Mouse (Mus musculus): Measurements from ENCODE around the gene Ccn2. TPM values are rescaled to one million over a fixed set of nuclear protein-coding genes. Genes with fewer than 3 reads are reported as not detected.
"Not testable (repeated sequence)": the region's sequence is repeated elsewhere in the genome, so short reads cannot be mapped to it uniquely, and the experiment has no call there.

Gene Ccn2
- total and polyA plus RNA-seq, 3 experiments, result not detected

DNA sequence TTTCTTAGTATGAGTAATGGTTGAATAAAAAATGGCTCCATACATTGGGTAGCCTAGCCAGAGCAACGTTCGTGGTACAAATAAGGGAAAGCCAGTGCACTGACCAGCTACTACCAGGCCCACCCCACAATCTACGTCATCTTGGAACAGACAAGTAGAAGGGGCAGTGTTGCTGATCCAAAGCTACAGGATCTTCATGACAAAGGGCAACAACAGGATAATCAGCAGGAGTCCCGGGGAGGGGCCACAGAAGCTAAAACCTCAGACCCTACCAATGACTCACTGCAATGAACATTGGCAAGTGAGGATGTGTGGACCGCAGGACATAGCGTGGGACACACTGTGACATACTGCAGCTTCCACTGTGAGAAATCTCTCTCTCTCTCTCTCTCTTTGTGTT lies 20.6 kb downstream of the Ccn2 start:
- H3K9ac ChIP-seq (ENCODE audit: insufficient read depth, low read depth), result no peak overlapping the region
- dilution Hi-C loops (cut with MboI; ENCODE audit: extremely low pct_ligation_motif_present, extremely low pct_unique_long_range_greater_than_20kb, low sequenced_read_pairs) (no loop called here), in situ Hi-C loops (cut with MboI; ENCODE audit: low pct_ligation_motif_present, low pct_unique_long_range_greater_than_20kb, low sequenced_read_pairs) (loop anchor here (25.0 kb wide), 1 partner anchor 228 kb away; no protein-coding TSS in a partner anchor)
- no peaks in the 10 kb centered on the region for H3K27me3 ChIP-seq (replicated peaks)
- H3K36me3 ChIP-seq (replicated peaks in 1 of 2; ENCODE audit: control insufficient read depth in 1 of 2, insufficient read depth in 1 of 2, low read length in 1 of 2), result no peaks in the 10 kb centered on the region
- no peak for DNase-seq (ENCODE audit: extremely low read depth)
- H3K27ac ChIP-seq (ENCODE audit: insufficient read depth, low read depth), result no peak overlapping the region
- no peak overlapping the region for H3K4me2 ChIP-seq (ENCODE audit: insufficient read depth, low read depth, poor library complexity, severe bottlenecking)
- no peak overlapping the region for H3K4me3 ChIP-seq (replicated peaks in 1 of 3; ENCODE audit: low read depth in 2 of 3, low read length in 2 of 3, poor library complexity in 1 of 3)
- TF ChIP-seq MAFK (IDR thresholded peaks at IDR 0.05; ENCODE audit: insufficient replicate concordance, low read length), result no peak
- no peak for TF ChIP-seq SIN3A (IDR thresholded peaks at IDR 0.05; ENCODE audit: low read length)
- TF ChIP-seq TBP (conservative IDR thresholded peaks at IDR 0.05; ENCODE audit: low read depth, low read length), result no peak
- no peak for TF ChIP-seq MXI1 (IDR thresholded peaks at IDR 0.05; ENCODE audit: low read depth, low read length)
- TF ChIP-seq ZC3H11A (IDR thresholded peaks at IDR 0.05; ENCODE audit: low read depth, low read length), result no peak
- TF ChIP-seq EP300 (IDR thresholded peaks at IDR 0.05; ENCODE audit: low read length), result no peak
- TF ChIP-seq HCFC1 (IDR thresholded peaks at IDR 0.05; ENCODE audit: low read depth, low read length), result no peak
- TF ChIP-seq SMC3 (IDR thresholded peaks at IDR 0.05; ENCODE audit: low read depth, low read length), result no peak
- TF ChIP-seq MEF2A (IDR thresholded peaks at IDR 0.05; ENCODE audit: borderline replicate concordance, low read depth, low read length), result no peak
- TF ChIP-seq CHD1 (IDR thresholded peaks at IDR 0.05; ENCODE audit: low read depth, low read length), result no peak
- no peak for TF ChIP-seq ZNF384 (IDR thresholded peaks at IDR 0.05; ENCODE audit: low read depth, low read length)
- TF ChIP-seq MYC (IDR thresholded peaks at IDR 0.05; ENCODE audit: low read depth, low read length), result no peak
- no peak for TF ChIP-seq RAD21 (IDR thresholded peaks at IDR 0.05; ENCODE audit: low read depth, low read length)
- TF ChIP-seq TCF12 (IDR thresholded peaks at IDR 0.05; ENCODE audit: low read depth, low read length), result no peak
- TF ChIP-seq USF1 (IDR thresholded peaks at IDR 0.05; ENCODE audit: low read depth, low read length), result no peak
- TF ChIP-seq MAZ (IDR thresholded peaks at IDR 0.05; ENCODE audit: low read depth, low read length), result no peak
- H3K9me3 ChIP-seq (replicated peaks; ENCODE audit: low read length), result no peaks in the 10 kb centered on the region
- H3K79me2 ChIP-seq (replicated peaks; ENCODE audit: control insufficient read depth, extremely low read depth, insufficient read depth, poor library complexity, severe bottlenecking), result no peaks in the 10 kb centered on the region
- H3K4me1 ChIP-seq (ENCODE audit: control insufficient read depth in 1 of 2, insufficient read depth in 2 of 2), result no peaks in the 10 kb centered on the region

GRCm38 (mm10) chr10:24616572-24616971 lies 21.3 kb downstream of the Ccn2 start:
- H3K27ac ChIP-seq (ENCODE audit: insufficient read depth, low read depth); DNase-seq (ENCODE audit: extremely low read depth); H3K4me3 ChIP-seq (replicated peaks in 1 of 3; ENCODE audit: low read depth in 2 of 3, low read length in 2 of 3, poor library complexity in 1 of 3); H3K9ac ChIP-seq (ENCODE audit: insufficient read depth, low read depth); dilution Hi-C loops (cut with MboI; ENCODE audit: extremely low pct_ligation_motif_present, extremely low pct_unique_long_range_greater_than_20kb, low sequenced_read_pairs); H3K9me3 ChIP-seq (replicated peaks; ENCODE audit: low read length); H3K4me2 ChIP-seq (ENCODE audit: insufficient read depth, low read depth, poor library complexity, severe bottlenecking); H3K36me3 ChIP-seq (replicated peaks in 1 of 2; ENCODE audit: control insufficient read depth in 1 of 2, insufficient read depth in 1 of 2, low read length in 1 of 2); H3K4me1 ChIP-seq (ENCODE audit: control insufficient read depth in 1 of 2, insufficient read depth in 2 of 2); H3K27me3 ChIP-seq (replicated peaks); H3K79me2 ChIP-seq (replicated peaks; ENCODE audit: control insufficient read depth, extremely low read depth, insufficient read depth, poor library complexity, severe bottlenecking): not testable (repeated sequence)
- in situ Hi-C loops (cut with MboI; ENCODE audit: low pct_ligation_motif_present, low pct_unique_long_range_greater_than_20kb, low sequenced_read_pairs), result loop anchor here (25.0 kb wide), 1 partner anchor 229 kb away; no protein-coding TSS in a partner anchor
